Mouse (Mus musculus): ENCODE results near the gene Gm20816.
"Not testable (repeated sequence)": the region's sequence is repeated elsewhere in the genome, so short reads cannot be mapped to it uniquely, and the experiment has no call there.

Gene Gm20816

GRCm38 (mm10) chrY:68537655-68538054 is at the start of gene Gm20816:
Gene Gm20816 (plus strand): TSS chrY:68537955.
- DNase-seq, result not testable (repeated sequence)

All from thymus, postnatal 4 days (tissue).